Mouse (Mus musculus) erythroblast, embryonic 14.5 days (primary cell): Measurements from ENCODE around the gene Olfr311.

Experiments used
- GATA1 ChIP-seq: IDR thresholded peaks from 2 replicates; pipeline ENCODE4 v1.6.1; 2012; ENCODE audit warnings: low read length, inconsistent platforms, mixed read lengths
- TAL1 ChIP-seq: IDR thresholded peaks from 3 replicates; pipeline ENCODE4 v1.6.1; 2012; ENCODE audit warnings: low read length, inconsistent platforms, mixed read lengths

- no peak for TF ChIP-seq GATA1
- no peak for TF ChIP-seq TAL1
Measured at GRCm38 (mm10) chr11:58847636-58848035, 8.6 kb downstream of the Olfr311 start.
